Mouse (Mus musculus) midbrain, embryonic 15.5 days (tissue): Measurements from ENCODE around the gene Msi2. TPM values are rescaled to one million over a fixed set of nuclear protein-coding genes. Genes with fewer than 3 reads are reported as not detected.

ENCODE experiments used
- ATAC-seq: fragments of 200-750 bp; cut with Nextera tagmentation; replicated peaks from 2 replicates; pipeline ENCODE4 v1.8.0; 2017; ENCODE audit warnings: moderate TSS enrichment
- H3K27ac ChIP-seq: fragments of 300-500 bp; sonication (generic); 2 replicates; pipeline ENCODE4 v1.5.1; 2015; ENCODE audit warnings: mild to moderate bottlenecking, inconsistent platforms
- H3K27me3 ChIP-seq: fragments of 300-500 bp; sonication (generic); replicated peaks from 2 replicates; pipeline ENCODE4 v1.6.1; 2015; ENCODE audit warnings: inconsistent platforms
- H3K36me3 ChIP-seq: fragments of 300-500 bp; sonication (generic); replicated peaks from 2 replicates; pipeline ENCODE4 v1.6.1; 2015; ENCODE audit warnings: inconsistent platforms
- H3K4me1 ChIP-seq: fragments of 300-500 bp; sonication (generic); 2 replicates; pipeline ENCODE4 v1.6.1; 2015; ENCODE audit warnings: inconsistent platforms
- H3K4me2 ChIP-seq: fragments of 300-500 bp; sonication (generic); 2 replicates; pipeline ENCODE4 v1.6.1; 2015; ENCODE audit warnings: inconsistent platforms, mild to moderate bottlenecking, moderate library complexity
- H3K4me3 ChIP-seq: fragments of 300-500 bp; sonication (generic); 2 replicates; pipeline ENCODE4 v1.5.1; 2015; ENCODE audit warnings: mild to moderate bottlenecking, inconsistent platforms
- H3K9ac ChIP-seq: fragments of 300-500 bp; sonication (generic); 2 replicates; pipeline ENCODE4 v1.6.1; 2015; ENCODE audit warnings: mild to moderate bottlenecking, inconsistent platforms
- H3K9me3 ChIP-seq: fragments of 300-500 bp; sonication (generic); 2 replicates; pipeline ENCODE4 v1.6.1; 2016; ENCODE audit warnings: inconsistent platforms
- WGBS: fragments of 180-500 bp; shearing (Covaris S2); methylation state at CpG from one replicate; pipeline ENCODE4 v1.1.7; 2015; ENCODE audit warnings: mixed read lengths; 5-methylcytosine and 5-hydroxymethylcytosine counted together
- polyA plus RNA-seq: library from polyadenylated mRNA; unstranded; fragments of >200 nt; fragmentation: Nextera tagmentation; extraction: Ambion mirVana; gene quantifications from 2 replicates; pipeline ENCODE4 v1.2.1, GENCODE M21; 2015

Gene Msi2
- polyA plus RNA-seq, 1 experiment from 2014 or later = 33.6 TPM

GRCm38 (mm10) chr11:88334893-88335292 is 383.4 kb downstream of the Msi2 start:
- Histone ChIP-seq H3K4me2 (no peak overlapping the region), H3K9ac (no peak overlapping the region), H3K27ac (0 out of 2 replicates have a peak overlapping the region, but pooled peaks have one; percentile 1), H3K27me3 (no peaks in the 10 kb centered on the region), H3K4me3 (no peak overlapping the region), H3K4me1 (peaks cover 22% of the 10 kb centered on the region), H3K36me3 (peaks cover 6% of the 10 kb centered on the region; the same call in 1 of the 2 replicates), H3K9me3 (no peaks in the 10 kb centered on the region)
- ATAC-seq = no peak
- WGBS = 23% methylated on average over 5 of the region's 5 CpGs

- Histone ChIP-seq H3K36me3 (no peaks in the 10 kb centered on the region), H3K4me3 (no peak overlapping the region), H3K27ac (no peak overlapping the region), H3K4me1 (peaks cover 28% of the 10 kb centered on the region), H3K9me3 (no peaks in the 10 kb centered on the region), H3K27me3 (no peaks in the 10 kb centered on the region), H3K4me2 (no peak overlapping the region), H3K9ac (no peak overlapping the region)
- 84% methylated on average over 8 of the region's 8 CpGs for WGBS
- no peak for ATAC-seq
Measured at GRCm38 (mm10) chr11:88332309-88332934, 385.9 kb downstream of the Msi2 start.

GRCm38 (mm10) chr11:88331722-88332121 is 386.6 kb downstream of the Msi2 start:
- no peak for ATAC-seq
- Histone ChIP-seq H3K9ac (no peak overlapping the region), H3K36me3 (no peaks in the 10 kb centered on the region), H3K4me2 (no peak overlapping the region), H3K27ac (no peak overlapping the region), H3K9me3 (no peaks in the 10 kb centered on the region), H3K4me1 (peaks cover 32% of the 10 kb centered on the region), H3K27me3 (no peaks in the 10 kb centered on the region), H3K4me3 (no peak overlapping the region)
- WGBS = 89% methylated on average over 8 of the region's 8 CpGs

- Histone ChIP-seq H3K27me3 (no peaks in the 10 kb centered on the region), H3K9ac (no peak overlapping the region), H3K4me3 (no peak overlapping the region), H3K27ac (peak overlapping the region; percentile 25; the same call in 1 of the 2 replicates), H3K4me2 (no peak overlapping the region), H3K9me3 (no peaks in the 10 kb centered on the region), H3K4me1 (peaks cover 32% of the 10 kb centered on the region), H3K36me3 (no peaks in the 10 kb centered on the region)
- ATAC-seq = 0 out of 2 replicates have a peak, but pooled peaks have one; percentile 33
- 45% methylated on average over 11 of the region's 11 CpGs for WGBS
Measured at GRCm38 (mm10) chr11:88330799-88331198, 387.5 kb downstream of the Msi2 start.

GRCm38 (mm10) chr11:88328813-88329595 is 389.3 kb downstream of the Msi2 start:
- Histone ChIP-seq H3K9ac (no peak overlapping the region), H3K4me3 (no peak overlapping the region), H3K36me3 (no peaks in the 10 kb centered on the region), H3K27me3 (no peaks in the 10 kb centered on the region), H3K27ac (no peak overlapping the region), H3K4me2 (no peak overlapping the region), H3K4me1 (peaks cover 25% of the 10 kb centered on the region), H3K9me3 (no peaks in the 10 kb centered on the region)
- no peak for ATAC-seq
- 76% methylated on average over 17 of the region's 17 CpGs for WGBS

- 5% methylated on average over 4 of the region's 4 CpGs for WGBS
Measured at GRCm38 (mm10) chr11:88327016-88327415, 391.3 kb downstream of the Msi2 start.

GRCm38 (mm10) chr11:88318850-88319249 is 399.5 kb downstream of the Msi2 start:
- Histone ChIP-seq H3K27me3 (no peaks in the 10 kb centered on the region), H3K4me2 (no peak overlapping the region), H3K36me3 (no peaks in the 10 kb centered on the region), H3K27ac (no peak overlapping the region), H3K9me3 (no peaks in the 10 kb centered on the region), H3K4me1 (peaks cover 16% of the 10 kb centered on the region), H3K4me3 (no peak overlapping the region), H3K9ac (no peak overlapping the region)
- 75% methylated on average over 5 of the region's 5 CpGs for WGBS
- no peak for ATAC-seq

More at GRCm38 (mm10) chr11:88327016-88327415, 391.3 kb downstream of the Msi2 start:
- no peak overlapping the region for H3K9ac ChIP-seq
- no peaks in the 10 kb centered on the region for H3K9me3 ChIP-seq
- no peaks in the 10 kb centered on the region for H3K27me3 ChIP-seq
- H3K36me3 ChIP-seq = no peaks in the 10 kb centered on the region
- peaks cover 21% of the 10 kb centered on the region for H3K4me1 ChIP-seq
- H3K4me2 ChIP-seq = no peak overlapping the region
- no peak for ATAC-seq
- H3K4me3 ChIP-seq = no peak overlapping the region
- no peak overlapping the region for H3K27ac ChIP-seq

GRCm38 (mm10) chr11:88315393-88315792 is 402.9 kb downstream of the Msi2 start:
- no peak overlapping the region for H3K27ac ChIP-seq

GRCm38 (mm10) chr11:88314471-88314870 is 403.8 kb downstream of the Msi2 start:
- H3K27me3 ChIP-seq = no peaks in the 10 kb centered on the region
- ATAC-seq = no peak
- H3K36me3 ChIP-seq = no peaks in the 10 kb centered on the region
- H3K27ac ChIP-seq = no peak overlapping the region
- no peak overlapping the region for H3K4me3 ChIP-seq
- WGBS = 65% methylated on average over 6 of the region's 6 CpGs
- H3K9me3 ChIP-seq = no peaks in the 10 kb centered on the region
- H3K4me1 ChIP-seq = peaks cover 30% of the 10 kb centered on the region
- H3K9ac ChIP-seq = no peak overlapping the region
- no peak overlapping the region for H3K4me2 ChIP-seq

More at GRCm38 (mm10) chr11:88315393-88315792, 402.9 kb downstream of the Msi2 start:
- WGBS = 93% methylated on average over 5 of the region's 5 CpGs
- peaks cover 25% of the 10 kb centered on the region for H3K4me1 ChIP-seq
- no peaks in the 10 kb centered on the region for H3K9me3 ChIP-seq
- no peak overlapping the region for H3K4me3 ChIP-seq
- no peaks in the 10 kb centered on the region for H3K36me3 ChIP-seq
- H3K4me2 ChIP-seq = no peak overlapping the region
- no peak overlapping the region for H3K9ac ChIP-seq
- no peak for ATAC-seq
- H3K27me3 ChIP-seq = no peaks in the 10 kb centered on the region

GRCm38 (mm10) chr11:88313512-88313911 is 404.8 kb downstream of the Msi2 start:
- Histone ChIP-seq H3K27ac (no peak overlapping the region), H3K9ac (no peak overlapping the region), H3K4me2 (no peak overlapping the region), H3K27me3 (no peaks in the 10 kb centered on the region), H3K9me3 (no peaks in the 10 kb centered on the region), H3K4me1 (peaks cover 39% of the 10 kb centered on the region), H3K4me3 (no peak overlapping the region), H3K36me3 (no peaks in the 10 kb centered on the region)
- ATAC-seq = no peak
- WGBS = 32% methylated on average over 8 of the region's 8 CpGs

GRCm38 (mm10) chr11:88311606-88312005 is 406.7 kb downstream of the Msi2 start:
- Histone ChIP-seq H3K27ac (no peak overlapping the region), H3K4me2 (no peak overlapping the region), H3K9ac (no peak overlapping the region), H3K36me3 (no peaks in the 10 kb centered on the region), H3K4me3 (no peak overlapping the region), H3K9me3 (no peaks in the 10 kb centered on the region), H3K4me1 (peaks cover 29% of the 10 kb centered on the region), H3K27me3 (no peaks in the 10 kb centered on the region)
- ATAC-seq = no peak
- 57% methylated on average over 7 of the region's 7 CpGs for WGBS

- H3K36me3 ChIP-seq = no peaks in the 10 kb centered on the region
- no peak for ATAC-seq
- no peak overlapping the region for H3K4me3 ChIP-seq
- 73% methylated on average over 6 of the region's 6 CpGs for WGBS
- H3K9me3 ChIP-seq = no peaks in the 10 kb centered on the region
- no peak overlapping the region for H3K9ac ChIP-seq
- peaks cover 29% of the 10 kb centered on the region for H3K4me1 ChIP-seq
- no peak overlapping the region for H3K4me2 ChIP-seq
- no peak overlapping the region for H3K27ac ChIP-seq
- H3K27me3 ChIP-seq = no peaks in the 10 kb centered on the region
Measured at GRCm38 (mm10) chr11:88310773-88311172, 407.5 kb downstream of the Msi2 start.
